Mouse (Mus musculus): Measurements from ENCODE around the gene Ciao2b. TPM values are rescaled to one million over a fixed set of nuclear protein-coding genes. Genes with fewer than 3 reads are reported as not detected.

Gene Ciao2b
- polyA plus RNA-seq, 1 experiment from 2014 or later = 92.6 TPM

GRCm38 (mm10) chr8:104635004-104635710 lies 6.6 kb downstream of the Ciao2b start:
- Histone ChIP-seq H3K36me3 (ENCODE audit: control insufficient read depth, insufficient read depth, low read length) (peaks cover 9% of the 10 kb centered on the region; the same call in 1 of the 2 replicates), H3K9me3 (replicated peaks; ENCODE audit: control insufficient read depth, low read length) (no peaks in the 10 kb centered on the region), H3K4me1 (ENCODE audit: control insufficient read depth, insufficient read depth, low read length) (peaks cover 13% of the 10 kb centered on the region; the same call in 1 of the 2 replicates), H3K27ac (ENCODE audit: low read length) (no peak overlapping the region), H3K9ac (ENCODE audit: low read length) (no peak overlapping the region), H3K27me3 (ENCODE audit: control insufficient read depth, insufficient read depth, low read length) (peaks cover 6% of the 10 kb centered on the region; the same call in 1 of the 2 replicates), H3K4me2 (ENCODE audit: low read depth, low read length) (no peak overlapping the region), H3K4me3 (replicated peaks; ENCODE audit: low read length) (no peak overlapping the region)
- 86% methylated on average over 3 of the region's 3 CpGs for WGBS
- ATAC-seq (ENCODE audit: insufficient read depth, low FRiP score) = no peak

- ATAC-seq (ENCODE audit: insufficient read depth, low FRiP score) = no peak
- H3K9ac ChIP-seq (ENCODE audit: low read length) = no peak overlapping the region
- no peaks in the 10 kb centered on the region for H3K9me3 ChIP-seq (replicated peaks; ENCODE audit: control insufficient read depth, low read length)
- H3K4me2 ChIP-seq (ENCODE audit: low read depth, low read length) = no peak overlapping the region
- WGBS = 57% methylated on average over 9 of the region's 9 CpGs
- H3K4me1 ChIP-seq (ENCODE audit: control insufficient read depth, insufficient read depth, low read length) = peaks cover 14% of the 10 kb centered on the region; the same call in 1 of the 2 replicates
- 0 out of 2 replicates have a peak, but pooled peaks cover 5% of the 10 kb centered on the region for H3K36me3 ChIP-seq (ENCODE audit: control insufficient read depth, insufficient read depth, low read length)
- no peak overlapping the region for H3K27ac ChIP-seq (ENCODE audit: low read length)
- H3K27me3 ChIP-seq (ENCODE audit: control insufficient read depth, insufficient read depth, low read length) = peaks cover 8% of the 10 kb centered on the region; the same call in 1 of the 2 replicates
- H3K4me3 ChIP-seq (replicated peaks; ENCODE audit: low read length) = no peak overlapping the region
These were observed 8.5 kb downstream of the Ciao2b start for GRCm38 (mm10) chr8:104633156-104633744.

GRCm38 (mm10) chr8:104632486-104632885 lies 9.3 kb downstream of the Ciao2b start:
- no peak overlapping the region for H3K4me3 ChIP-seq (replicated peaks; ENCODE audit: low read length)
- peaks cover 14% of the 10 kb centered on the region; the same call in 1 of the 2 replicates for H3K4me1 ChIP-seq (ENCODE audit: control insufficient read depth, insufficient read depth, low read length)
- no peak overlapping the region for H3K27ac ChIP-seq (ENCODE audit: low read length)
- H3K27me3 ChIP-seq (ENCODE audit: control insufficient read depth, insufficient read depth, low read length) = peaks cover 8% of the 10 kb centered on the region; the same call in 1 of the 2 replicates
- no peak for ATAC-seq (ENCODE audit: insufficient read depth, low FRiP score)
- H3K9ac ChIP-seq (ENCODE audit: low read length) = no peak overlapping the region
- H3K9me3 ChIP-seq (replicated peaks; ENCODE audit: control insufficient read depth, low read length) = no peaks in the 10 kb centered on the region
- no peak overlapping the region for H3K4me2 ChIP-seq (ENCODE audit: low read depth, low read length)
- WGBS = 66% methylated on average over 6 of the region's 6 CpGs
- 0 out of 2 replicates have a peak, but pooled peaks cover 5% of the 10 kb centered on the region for H3K36me3 ChIP-seq (ENCODE audit: control insufficient read depth, insufficient read depth, low read length)

DNA sequence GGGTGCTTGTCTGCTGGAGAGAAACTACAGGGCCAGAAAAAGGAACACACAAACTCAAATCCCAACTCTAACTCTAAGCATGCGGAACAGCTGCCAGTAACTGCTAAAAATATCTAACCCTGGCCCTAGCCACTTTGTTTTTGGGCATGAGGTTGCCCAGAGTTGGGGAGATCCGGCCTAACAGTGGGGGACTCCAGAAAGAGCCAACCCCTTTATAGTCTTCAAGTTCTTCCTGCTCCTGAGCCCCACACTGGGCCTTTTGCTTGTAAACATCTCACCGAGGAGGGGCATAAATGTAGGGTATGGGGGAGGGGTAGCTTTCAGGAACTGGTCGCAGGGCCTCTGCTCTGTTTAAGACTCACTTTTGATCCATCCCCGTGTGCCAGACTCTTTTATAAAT lies 9.8 kb downstream of the Ciao2b start:
- no peak for ATAC-seq (ENCODE audit: insufficient read depth, low FRiP score)
- Histone ChIP-seq H3K27ac (ENCODE audit: low read length) (peak overlapping the region; percentile 26; the same call in 1 of the 2 replicates), H3K36me3 (ENCODE audit: control insufficient read depth, insufficient read depth, low read length) (0 out of 2 replicates have a peak, but pooled peaks cover 5% of the 10 kb centered on the region), H3K9ac (ENCODE audit: low read length) (peak overlapping the region; percentile 61; the same call in 1 of the 2 replicates), H3K4me1 (ENCODE audit: control insufficient read depth, insufficient read depth, low read length) (peaks cover 14% of the 10 kb centered on the region; the same call in 1 of the 2 replicates), H3K9me3 (replicated peaks; ENCODE audit: control insufficient read depth, low read length) (no peaks in the 10 kb centered on the region), H3K4me3 (replicated peaks; ENCODE audit: low read length) (0 out of 2 replicates have a peak overlapping the region, but pooled peaks have one; percentile 47), H3K4me2 (ENCODE audit: low read depth, low read length) (peak overlapping the region; percentile 62), H3K27me3 (ENCODE audit: control insufficient read depth, insufficient read depth, low read length) (peaks cover 8% of the 10 kb centered on the region; the same call in 1 of the 2 replicates)
- 35% methylated on average over 5 of the region's 5 CpGs for WGBS

- Histone ChIP-seq H3K36me3 (ENCODE audit: control insufficient read depth, insufficient read depth, low read length) (0 out of 2 replicates have a peak, but pooled peaks cover 5% of the 10 kb centered on the region), H3K9me3 (replicated peaks; ENCODE audit: control insufficient read depth, low read length) (no peaks in the 10 kb centered on the region), H3K9ac (ENCODE audit: low read length) (peak within 1 kb of the TSS; percentile 61), H3K4me1 (ENCODE audit: control insufficient read depth, insufficient read depth, low read length) (peaks cover 14% of the 10 kb centered on the region; the same call in 1 of the 2 replicates), H3K27me3 (ENCODE audit: control insufficient read depth, insufficient read depth, low read length) (peaks cover 8% of the 10 kb centered on the region; the same call in 1 of the 2 replicates), H3K4me3 (replicated peaks; ENCODE audit: low read length) (peak within 1 kb of the TSS; percentile 47), H3K27ac (ENCODE audit: low read length) (peak within 1 kb of the TSS; percentile 26), H3K4me2 (ENCODE audit: low read depth, low read length) (peak within 1 kb of the TSS; percentile 62)
- ATAC-seq (ENCODE audit: insufficient read depth, low FRiP score) = peak; percentile 77
- WGBS = under 1% methylated on average over 22 of the region's 28 CpGs
These were observed 10.6 kb downstream of the Ciao2b start, which contains the start of gene Rrad for GRCm38 (mm10) chr8:104630981-104631663. TSS of gene Rrad (minus strand) at chr8:104631327.

GRCm38 (mm10) chr8:104630574-104630973 lies 11.2 kb downstream of the Ciao2b start:
- H3K9me3 ChIP-seq (replicated peaks; ENCODE audit: control insufficient read depth, low read length) = no peaks in the 10 kb centered on the region
- H3K4me1 ChIP-seq (ENCODE audit: control insufficient read depth, insufficient read depth, low read length) = peaks cover 14% of the 10 kb centered on the region; the same call in 1 of the 2 replicates
- peak; percentile 22; the same call in 1 of the 2 replicates for ATAC-seq (ENCODE audit: insufficient read depth, low FRiP score)
- H3K9ac ChIP-seq (ENCODE audit: low read length) = peak overlapping the region; percentile 61
- H3K4me2 ChIP-seq (ENCODE audit: low read depth, low read length) = peak overlapping the region; percentile 62
- H3K27ac ChIP-seq (ENCODE audit: low read length) = no peak overlapping the region
- H3K4me3 ChIP-seq (replicated peaks; ENCODE audit: low read length) = peak overlapping the region; percentile 47
- H3K27me3 ChIP-seq (ENCODE audit: control insufficient read depth, insufficient read depth, low read length) = peaks cover 8% of the 10 kb centered on the region; the same call in 1 of the 2 replicates
- WGBS = 2% methylated on average over 36 of the region's 36 CpGs
- H3K36me3 ChIP-seq (ENCODE audit: control insufficient read depth, insufficient read depth, low read length) = 0 out of 2 replicates have a peak, but pooled peaks cover 2% of the 10 kb centered on the region

GRCm38 (mm10) chr8:104630111-104630479 lies 11.7 kb downstream of the Ciao2b start:
- H3K9ac ChIP-seq (ENCODE audit: low read length) = no peak overlapping the region
- H3K4me3 ChIP-seq (replicated peaks; ENCODE audit: low read length) = peak overlapping the region; percentile 47
- peaks cover 8% of the 10 kb centered on the region; the same call in 1 of the 2 replicates for H3K27me3 ChIP-seq (ENCODE audit: control insufficient read depth, insufficient read depth, low read length)
- WGBS = 40% methylated on average over 8 of the region's 8 CpGs
- H3K36me3 ChIP-seq (ENCODE audit: control insufficient read depth, insufficient read depth, low read length) = no peaks in the 10 kb centered on the region
- ATAC-seq (ENCODE audit: insufficient read depth, low FRiP score) = no peak
- H3K27ac ChIP-seq (ENCODE audit: low read length) = no peak overlapping the region
- peaks cover 14% of the 10 kb centered on the region; the same call in 1 of the 2 replicates for H3K4me1 ChIP-seq (ENCODE audit: control insufficient read depth, insufficient read depth, low read length)
- H3K9me3 ChIP-seq (replicated peaks; ENCODE audit: control insufficient read depth, low read length) = no peaks in the 10 kb centered on the region
- H3K4me2 ChIP-seq (ENCODE audit: low read depth, low read length) = peak overlapping the region; percentile 62; the same call in 1 of the 2 replicates

- Histone ChIP-seq H3K36me3 (ENCODE audit: control insufficient read depth, insufficient read depth, low read length) (no peaks in the 10 kb centered on the region), H3K4me3 (replicated peaks; ENCODE audit: low read length) (0 out of 2 replicates have a peak overlapping the region, but pooled peaks have one; percentile 47), H3K9ac (ENCODE audit: low read length) (no peak overlapping the region), H3K4me2 (ENCODE audit: low read depth, low read length) (0 out of 2 replicates have a peak overlapping the region, but pooled peaks have one; percentile 62), H3K4me1 (ENCODE audit: control insufficient read depth, insufficient read depth, low read length) (peaks cover 14% of the 10 kb centered on the region; the same call in 1 of the 2 replicates), H3K27me3 (ENCODE audit: control insufficient read depth, insufficient read depth, low read length) (peaks cover 8% of the 10 kb centered on the region; the same call in 1 of the 2 replicates), H3K27ac (ENCODE audit: low read length) (no peak overlapping the region), H3K9me3 (replicated peaks; ENCODE audit: control insufficient read depth, low read length) (no peaks in the 10 kb centered on the region)
- no peak for ATAC-seq (ENCODE audit: insufficient read depth, low FRiP score)
- 73% methylated on average over 22 of the region's 22 CpGs for WGBS
These were observed 12.3 kb downstream of the Ciao2b start for GRCm38 (mm10) chr8:104629306-104630110.

All from stomach, embryonic 16.5 days (tissue).